Mouse (Mus musculus) cerebellum, adult 2 months (tissue): ENCODE measurements around the gene Tmem258. TPM values are rescaled to one million over a fixed set of nuclear protein-coding genes. Genes with fewer than 3 reads are reported as not detected.

Source experiments
- DNase-seq, 2 experiments: peaks; one replicate each; pipeline ENCODE4 v3.0.0; 2021
- H3K27ac ChIP-seq: fragments of 200-500 bp; 2 replicates; pipeline ENCODE4 v1.5.1; 2012; ENCODE audit warnings: low read length, control low read depth, inconsistent platforms; ENCODE audit not compliant: insufficient read depth
- H3K27me3 ChIP-seq: fragments of 200-500 bp; 2 replicates; pipeline ENCODE4 v1.6.1; 2012; ENCODE audit warnings: inconsistent platforms, mild to moderate bottlenecking, low read length, moderate library complexity; ENCODE audit not compliant: control insufficient read depth, insufficient read depth
- H3K4me1 ChIP-seq: fragments of 200-500 bp; 2 replicates; pipeline ENCODE4 v1.6.1; 2011; ENCODE audit warnings: low read length; ENCODE audit not compliant: control insufficient read depth, insufficient read depth
- H3K4me3 ChIP-seq: fragments of 200-500 bp; replicated peaks from 2 replicates; pipeline ENCODE3; 2011; ENCODE audit warnings: mild to moderate bottlenecking, low read depth, low read length, control low read depth; ENCODE audit not compliant: insufficient read depth
- CTCF ChIP-seq: fragments of 200-500 bp; IDR thresholded peaks from 2 replicates; pipeline ENCODE4 v1.5.1; 2011; ENCODE audit warnings: low read depth, mild to moderate bottlenecking, control low read depth, low read length, moderate library complexity, borderline replicate concordance; ENCODE audit not compliant: insufficient read depth
- POLR2A ChIP-seq: fragments of 200-500 bp; IDR thresholded peaks from 2 replicates; pipeline ENCODE4 v1.6.1; 2011; ENCODE audit warnings: low read length, control low read depth, borderline replicate concordance; ENCODE audit not compliant: insufficient read depth
- WGBS: fragments of 180-500 bp; shearing (Covaris S2); methylation state at CpG from one replicate; pipeline ENCODE4 v1.1.7; 2018; 5-methylcytosine and 5-hydroxymethylcytosine counted together
- polyA plus RNA-seq: library from polyadenylated mRNA; depleted of rRNA; stranded (reverse); fragments of >200 nt; gene quantifications from 2 replicates; pipeline ENCODE4 v1.2.3, GENCODE M21; 2012

Gene Tmem258
- polyA plus RNA-seq, 1 experiment: 59.2 TPM

DNA sequence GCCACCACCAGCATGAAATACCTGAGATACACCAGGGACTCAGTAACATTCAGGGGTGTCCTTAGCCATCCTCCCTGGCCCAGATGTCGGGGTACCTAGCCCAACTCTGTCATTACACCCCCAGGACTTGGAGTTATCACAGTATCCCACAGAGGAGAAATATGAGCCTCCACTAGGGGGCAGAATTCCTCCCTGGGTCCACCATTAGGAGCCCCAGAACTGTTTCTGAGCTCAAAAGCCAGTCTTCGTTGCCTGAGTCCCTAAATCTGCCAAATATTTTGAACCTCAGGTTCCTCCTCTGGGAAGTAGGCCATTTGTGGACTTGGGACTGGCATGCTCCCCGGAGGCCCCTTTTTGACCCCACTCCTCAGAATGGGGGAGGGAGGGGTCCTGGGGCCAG is 15.3 kb downstream of the Tmem258 start:
- Histone ChIP-seq H3K4me1 (no peaks in the 10 kb centered on the region), H3K27ac (no peak overlapping the region), H3K4me3 (no peak overlapping the region), H3K27me3 (no peaks in the 10 kb centered on the region)
- DNase-seq: no peak
- WGBS: 33% methylated on average over 3 of the region's 3 CpGs
- TF ChIP-seq POLR2A (no peak), CTCF (peak; percentile 47; the same call in 1 of the 2 replicates)

DNA sequence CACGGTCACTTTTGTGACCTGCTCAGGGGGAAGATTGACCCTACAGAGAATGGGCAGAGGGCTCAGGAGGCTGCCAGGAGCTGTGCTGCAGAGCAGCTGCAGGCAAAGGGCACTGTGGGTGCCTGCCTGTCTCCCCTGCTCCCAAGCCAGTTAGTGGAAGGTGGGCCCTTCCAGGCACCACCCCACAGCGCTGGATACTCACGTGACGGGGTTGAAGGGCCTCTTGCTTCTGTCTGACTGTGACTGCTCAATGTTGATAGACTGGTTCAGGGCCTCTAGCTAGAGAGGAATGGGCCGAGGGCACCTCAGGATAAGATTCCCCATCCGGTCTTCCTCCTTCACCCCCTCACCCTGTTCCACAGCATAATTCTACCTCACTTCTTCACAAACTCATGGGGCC is 15.8 kb downstream of the Tmem258 start:
- 76% methylated on average over 6 of the region's 6 CpGs for WGBS
- no peak for DNase-seq
- TF ChIP-seq POLR2A (no peak), CTCF (no peak)
- no peaks in the 10 kb centered on the region for H3K27me3 ChIP-seq
- H3K27ac ChIP-seq: no peak overlapping the region
- no peaks in the 10 kb centered on the region for H3K4me1 ChIP-seq
- no peak overlapping the region for H3K4me3 ChIP-seq

DNA sequence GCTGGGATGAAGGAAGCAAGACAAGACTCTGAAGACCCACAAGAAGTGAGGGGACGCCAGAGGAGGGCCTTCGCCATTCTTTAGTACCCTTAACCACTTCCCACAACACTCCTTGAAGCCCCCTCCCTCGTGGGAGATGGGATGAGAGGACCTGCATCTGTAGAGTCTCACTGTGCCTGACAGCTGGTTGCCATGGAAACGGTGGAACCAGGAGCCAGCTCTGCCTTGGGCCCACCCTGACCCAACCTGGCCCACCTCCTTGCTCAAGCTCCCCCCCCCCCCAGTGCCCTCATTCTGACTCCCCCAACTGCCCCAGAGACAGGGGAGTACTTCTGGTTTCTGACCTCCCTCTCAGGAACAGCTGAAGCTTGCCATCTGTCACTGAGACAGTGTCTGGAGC is 17.8 kb downstream of the Tmem258 start:
- Histone ChIP-seq H3K4me1 (no peaks in the 10 kb centered on the region), H3K27ac (no peak overlapping the region), H3K4me3 (no peak overlapping the region), H3K27me3 (no peaks in the 10 kb centered on the region)
- no peak for DNase-seq
- 56% methylated on average over 4 of the region's 4 CpGs for WGBS
- TF ChIP-seq POLR2A: no peak
- TF ChIP-seq CTCF: no peak

DNA sequence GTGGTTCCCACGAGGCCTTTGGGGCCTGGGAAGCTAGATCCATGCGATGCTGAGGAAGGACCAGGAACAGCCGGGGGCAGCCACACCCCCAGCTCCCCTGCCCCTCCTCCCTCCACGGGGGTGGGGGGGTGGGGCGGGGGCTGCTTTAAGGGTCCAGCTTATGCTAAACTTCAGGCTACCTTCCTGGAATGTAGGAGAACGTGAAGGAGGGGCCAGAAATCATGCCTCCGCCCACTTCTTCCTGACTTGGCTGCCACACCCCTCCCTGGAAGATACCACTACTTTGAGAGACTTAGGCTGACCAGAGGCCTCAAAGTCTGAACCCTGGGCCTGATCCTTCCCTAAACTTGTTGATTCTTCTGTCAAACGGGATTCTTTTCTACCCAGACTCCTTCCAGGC is 18.8 kb downstream of the Tmem258 start:
- no peak overlapping the region for H3K4me3 ChIP-seq
- 42% methylated on average over 8 of the region's 8 CpGs for WGBS

DNA sequence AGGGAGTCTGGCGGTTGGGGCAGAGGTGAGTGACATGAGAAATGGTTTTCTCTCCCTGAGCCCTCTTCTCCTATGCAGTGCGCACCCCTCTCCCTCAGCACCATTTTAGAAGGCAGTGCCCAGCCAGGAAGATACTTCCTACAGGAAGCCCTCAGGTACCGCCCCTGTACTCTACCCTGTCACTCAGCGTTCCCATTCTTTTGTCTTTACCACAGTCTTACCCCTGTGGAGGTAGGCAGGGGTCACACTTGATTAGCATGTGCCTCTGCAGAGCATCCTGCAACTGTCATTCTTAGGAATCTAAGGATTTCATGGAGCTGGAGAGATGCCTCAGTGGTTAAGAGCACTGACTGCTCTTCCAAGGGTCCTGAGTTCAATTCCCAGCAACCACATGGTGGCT is 19.7 kb downstream of the Tmem258 start:
- Histone ChIP-seq H3K4me3 (no peak overlapping the region), H3K4me1 (no peaks in the 10 kb centered on the region), H3K27me3 (no peaks in the 10 kb centered on the region), H3K27ac (no peak overlapping the region)
- TF ChIP-seq CTCF (no peak), POLR2A (no peak)
- WGBS: 67% methylated on average over 4 of the region's 4 CpGs
- no peak for DNase-seq

More for the DNA sequence above, 18.8 kb downstream of the Tmem258 start:
- Histone ChIP-seq H3K27me3 (no peaks in the 10 kb centered on the region), H3K4me1 (no peaks in the 10 kb centered on the region), H3K27ac (no peak overlapping the region)
- DNase-seq: no peak
- no peak for TF ChIP-seq POLR2A
- no peak for TF ChIP-seq CTCF

DNA sequence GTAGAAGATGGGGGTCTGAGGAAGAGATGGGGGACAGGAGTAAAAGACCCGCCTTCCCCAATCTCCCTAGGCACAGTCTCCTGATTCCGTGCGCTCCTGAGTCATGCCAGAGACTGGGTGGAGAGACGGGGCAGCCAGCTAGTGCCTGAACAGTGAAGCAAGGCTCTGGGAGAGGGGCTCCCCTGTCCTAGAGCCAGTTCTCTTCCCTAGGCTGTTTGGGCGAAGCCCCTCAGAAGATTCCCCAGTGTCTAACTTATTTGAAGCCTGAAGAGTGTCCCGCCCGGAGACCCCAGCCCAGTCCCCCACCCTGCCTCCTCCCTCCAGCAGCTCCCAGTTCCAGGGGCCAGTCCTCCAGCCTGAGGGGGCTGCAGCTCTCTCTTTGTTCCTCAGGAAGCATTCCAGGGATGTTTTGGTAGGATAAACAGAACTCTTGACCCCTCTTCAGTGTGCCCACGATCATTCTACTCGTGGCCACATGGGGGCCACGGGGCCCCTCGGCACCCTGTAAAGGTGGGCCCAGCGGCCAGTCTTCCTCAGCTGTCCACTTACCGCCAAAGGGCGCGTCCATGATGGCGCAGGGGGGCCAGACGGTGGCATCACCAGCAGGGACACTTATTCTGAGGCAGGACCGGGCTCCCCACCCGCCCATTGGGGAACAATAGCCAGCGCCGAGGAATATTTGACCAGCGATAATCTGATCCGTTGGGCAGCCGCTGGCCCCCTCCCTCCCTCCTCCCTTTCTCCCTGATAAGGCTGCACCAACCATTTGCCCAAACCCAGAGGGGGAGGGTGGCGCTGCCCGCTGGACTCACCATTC is 21.0 kb downstream of the Tmem258 start:
- no peaks in the 10 kb centered on the region for H3K27me3 ChIP-seq
- no peak overlapping the region for H3K27ac ChIP-seq
- no peak overlapping the region for H3K4me3 ChIP-seq
- H3K4me1 ChIP-seq: no peaks in the 10 kb centered on the region
- DNase-seq: no peak
- 37% methylated on average over 26 of the region's 26 CpGs for WGBS
- no peak for TF ChIP-seq CTCF
- no peak for TF ChIP-seq POLR2A

DNA sequence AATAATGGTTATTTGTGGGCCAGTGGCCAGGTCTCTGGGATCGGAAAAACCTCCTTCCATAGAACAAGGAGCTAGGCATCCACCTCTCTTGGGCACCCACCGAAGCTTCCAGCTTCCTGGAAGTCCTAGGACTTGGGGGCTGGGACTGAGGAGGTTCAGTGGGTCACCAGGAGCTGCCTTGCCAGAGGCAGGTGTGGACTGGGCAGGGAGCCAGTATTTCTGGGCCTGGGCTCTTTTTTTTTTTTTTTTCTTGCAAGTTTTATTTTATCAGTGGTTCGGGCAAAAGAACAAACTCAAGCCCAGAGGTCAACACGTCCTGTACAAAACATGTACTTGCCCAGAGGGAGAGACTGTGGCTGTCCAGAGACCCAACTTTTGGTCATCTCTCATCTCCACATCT is 22.0 kb downstream of the Tmem258 start:
- TF ChIP-seq CTCF (no peak), POLR2A (no peak)

DNA sequence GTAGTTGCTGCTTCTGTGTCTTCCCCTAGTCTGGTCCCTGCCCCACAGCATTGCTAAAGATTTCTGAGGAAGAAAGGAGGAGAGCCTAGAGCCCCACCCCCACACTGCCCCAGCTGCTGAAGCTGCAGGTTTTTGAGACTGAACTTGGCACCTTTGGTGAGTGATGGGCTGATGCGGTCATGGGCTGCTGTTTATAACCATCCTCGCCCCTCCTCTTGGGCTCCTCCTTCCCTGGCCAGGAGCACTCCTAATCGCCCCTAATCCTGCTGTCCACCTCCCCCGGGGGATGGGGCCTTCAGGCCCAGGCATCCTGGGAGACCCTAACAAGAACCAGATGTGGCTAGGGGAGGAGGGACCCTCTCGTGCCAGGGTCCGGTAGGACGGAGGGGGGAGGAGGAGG is 27.2 kb downstream of the Tmem258 start:
- H3K27ac ChIP-seq: no peak overlapping the region

More for the DNA sequence above, 22.0 kb downstream of the Tmem258 start:
- Histone ChIP-seq H3K4me1 (no peaks in the 10 kb centered on the region), H3K4me3 (no peak overlapping the region), H3K27ac (no peak overlapping the region), H3K27me3 (no peaks in the 10 kb centered on the region)
- no peak for DNase-seq
- 74% methylated on average over 4 of the region's 4 CpGs for WGBS

More for the DNA sequence above, 27.2 kb downstream of the Tmem258 start:
- Histone ChIP-seq H3K4me3 (no peak overlapping the region), H3K27me3 (no peaks in the 10 kb centered on the region), H3K4me1 (no peaks in the 10 kb centered on the region)
- no peak for TF ChIP-seq POLR2A
- no peak for TF ChIP-seq CTCF
- DNase-seq: no peak
- WGBS: 9% methylated on average over 7 of the region's 7 CpGs
